ENCODE assay signal across 16 mouse cellular contexts in the genomic region with DNA sequence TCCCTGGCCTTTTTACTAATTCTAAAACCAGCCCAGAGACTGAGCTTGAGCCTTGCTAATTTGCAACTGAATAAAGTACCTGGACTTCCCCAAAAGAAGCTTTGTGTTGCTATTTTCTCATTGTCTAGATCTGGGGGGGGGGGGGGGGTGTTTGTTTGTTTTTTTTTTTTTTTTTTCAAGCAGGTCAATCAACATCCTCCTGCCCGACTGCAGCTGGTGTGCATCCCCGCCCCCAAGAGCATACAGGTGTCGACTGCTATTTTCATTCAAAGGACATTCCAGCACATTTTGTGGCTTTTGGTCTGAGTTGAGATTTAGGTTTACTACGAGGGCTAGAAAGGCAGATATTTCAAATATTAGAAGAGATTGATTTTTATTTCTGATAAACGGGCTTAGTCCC. TPM values are rescaled to one million over a fixed set of nuclear protein-coding genes. Genes with fewer than 3 reads are reported as not detected.
"Had no signal": no experiment of that assay in that cellular context is flagged by ENCODE, and none has a peak within 500 bp of the region (broad histone marks: within the 10 kb centered on the region; RNA-seq: fewer than 3 reads in every experiment).

No protein-coding gene starts in this region.

RNA-seq across cellular contexts. Expression of a gene that starts 28.5 kb away (rescaled TPM):
- total RNA-seq: common myeloid progenitor, adult 5-6 weeks; gastrocnemius, adult 18-20 months; gastrocnemius, adult 8-10 months; gastrocnemius, postnatal 10 days; gastrocnemius, postnatal 14 days; gastrocnemius, postnatal 25 days; granulocyte monocyte progenitor cell, adult 5-6 weeks; heart, adult 2 months; heart, adult 8-10 months had no signal
- polyA plus RNA-seq: cortical plate, adult 2 months; embryonic facial prominence, embryonic 13.5 days; embryonic facial prominence, embryonic 14.5 days; erythroblast, embryonic 14.5 days; gonadal fat pad, adult 2 months; heart, adult 2 months; heart, embryonic 10.5 days; heart, embryonic 12.5 days had no signal
